7 mouse cellular contexts compared by ENCODE assay signal in the genomic region with DNA sequence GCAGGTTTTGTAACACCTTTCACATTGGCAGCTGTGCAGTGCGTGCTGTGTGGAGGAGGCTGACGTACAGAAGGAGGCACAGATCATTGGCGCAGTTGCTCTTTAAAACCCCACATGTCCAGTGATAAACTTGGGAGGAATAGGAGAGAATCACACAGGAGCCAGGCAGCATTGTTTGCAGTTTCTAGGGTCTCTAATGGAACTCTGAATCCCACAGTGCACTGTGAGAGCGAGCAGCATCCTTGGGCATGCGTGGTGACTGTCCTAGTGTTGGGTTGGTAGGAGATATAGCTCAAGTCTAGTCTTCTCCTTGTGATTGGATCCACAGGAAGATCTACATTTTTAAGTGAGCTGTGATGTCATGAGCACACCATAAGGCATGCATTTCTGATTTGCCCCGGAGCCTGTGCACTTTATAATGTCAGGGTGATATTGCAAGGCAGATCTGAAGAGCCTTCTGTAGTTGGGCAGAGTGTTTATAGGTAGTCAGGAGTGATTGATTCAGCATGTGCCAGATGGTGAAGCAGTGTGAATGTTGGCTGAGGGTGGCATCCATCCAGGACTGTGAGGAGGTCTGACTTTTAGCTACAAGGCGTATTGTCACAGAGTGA.
DNase-seq lines count a peak whose midpoint lies in the region; ATAC-seq and TF ChIP-seq lines count a peak whose summit lies in the region.

No protein-coding gene starts in this region.

- WGBS in hindbrain, embryonic 14.5 days: 73% methylated on average over 7 of the region's 7 CpGs
- WGBS in intestine, embryonic 16.5 days: 84% methylated on average over 7 of the region's 7 CpGs
- 83% methylated on average over 7 of the region's 7 CpGs for WGBS in lung, adult 2 months

- H3K9me3 ChIP-seq in hindbrain, embryonic 14.5 days (ENCODE audit: control insufficient read depth, low read length): no peaks in the 10 kb centered on the region
- no peaks in the 10 kb centered on the region for H3K9me3 ChIP-seq in intestine, embryonic 16.5 days (ENCODE audit: control insufficient read depth, low read length)

- TF ChIP-seq POLR2A in brain, embryonic 14.5 days (IDR thresholded peaks at IDR 0.05; ENCODE audit: borderline replicate concordance, extremely low read depth, insufficient read depth, insufficient read length, poor library complexity, severe bottlenecking): no peak
- no peak for TF ChIP-seq POLR2A in lung, adult 2 months (IDR thresholded peaks at IDR 0.05; ENCODE audit: borderline replicate concordance, extremely low read depth, low read depth, low read length)

- H3K36me3 ChIP-seq in hindbrain, embryonic 14.5 days (replicated peaks; ENCODE audit: control insufficient read depth, insufficient read depth): no peaks in the 10 kb centered on the region
- H3K36me3 ChIP-seq in intestine, embryonic 16.5 days (ENCODE audit: control insufficient read depth, insufficient read depth, low read length): no peaks in the 10 kb centered on the region

- DNase-seq in Muller cell, postnatal 12 days (ENCODE audit: inconsistent ontology term): peak; percentile 32
- DNase-seq in brain, embryonic 14.5 days (ENCODE audit: low read depth): peak; percentile 85
- DNase-seq in hindbrain, embryonic 14.5 days (ENCODE audit: low spot score): peak; percentile 43
- DNase-seq in left cerebral cortex, postnatal 25 days (ENCODE audit: low spot score in 2 of 2): peak; percentile 34 to 69
- DNase-seq in natural killer cell, adult 2 months (ENCODE audit: low spot score in 2 of 2): no peak
- no peak for DNase-seq in lung, adult 2 months

- H3K4me2 ChIP-seq in hindbrain, embryonic 14.5 days (replicated peaks): no peak overlapping the region
- no peak overlapping the region for H3K4me2 ChIP-seq in intestine, embryonic 16.5 days (ENCODE audit: low read depth, low read length)

- no peak overlapping the region for H3K9ac ChIP-seq in hindbrain, embryonic 14.5 days
- no peak overlapping the region for H3K9ac ChIP-seq in intestine, embryonic 16.5 days (ENCODE audit: low read depth, low read length)

- peaks cover 37% of the 10 kb centered on the region for H3K4me1 ChIP-seq in hindbrain, embryonic 14.5 days (replicated peaks; ENCODE audit: control insufficient read depth, insufficient read depth, low read length)
- H3K4me1 ChIP-seq in intestine, embryonic 16.5 days (ENCODE audit: control insufficient read depth, insufficient read depth, low read length): peaks cover 5% of the 10 kb centered on the region; the same call in 1 of the 2 replicates
- H3K4me1 ChIP-seq in lung, adult 2 months (ENCODE audit: control insufficient read depth, insufficient read depth, low read length): peaks cover 4% of the 10 kb centered on the region; the same call in 1 of the 2 replicates

- H3K27me3 ChIP-seq in hindbrain, embryonic 14.5 days (ENCODE audit: control insufficient read depth, insufficient read depth, low read length): no peaks in the 10 kb centered on the region
- H3K27me3 ChIP-seq in intestine, embryonic 16.5 days (replicated peaks; ENCODE audit: control insufficient read depth, insufficient read depth, low read length): no peaks in the 10 kb centered on the region

- peak overlapping the region; percentile 53 for H3K27ac ChIP-seq in hindbrain, embryonic 14.5 days
- H3K27ac ChIP-seq in intestine, embryonic 16.5 days (ENCODE audit: low read length): no peak overlapping the region

- ATAC-seq in hindbrain, embryonic 14.5 days (ENCODE audit: low FRiP score): peak; percentile 46; the same call in 1 of the 2 replicates
- no peak for ATAC-seq in intestine, embryonic 16.5 days

- intact Hi-C loops in left cerebral cortex, postnatal 25 days (cut with DNase I): no loop called here

- H3K4me3 ChIP-seq in hindbrain, embryonic 14.5 days (replicated peaks; ENCODE audit: low read length): no peak overlapping the region
- H3K4me3 ChIP-seq in intestine, embryonic 16.5 days (ENCODE audit: low read length): no peak overlapping the region
- no peak overlapping the region for H3K4me3 ChIP-seq in lung, adult 2 months (replicated peaks; ENCODE audit: extremely low read depth, low read depth, low read length)

- TF ChIP-seq CTCF in brain, embryonic 14.5 days (IDR thresholded peaks at IDR 0.05; ENCODE audit: borderline replicate concordance, extremely low read depth, insufficient read depth, insufficient read length): no peak
- TF ChIP-seq CTCF in lung, adult 2 months (IDR thresholded peaks at IDR 0.05; ENCODE audit: insufficient read depth, low read length): no peak

Comparison
In these comparisons a context has a peak if more than half of its experiments do, and no peak if none do; other contexts are left out.
1. DNase-seq: peak in Muller cell, postnatal 12 days (single experiment), brain, embryonic 14.5 days (single experiment), hindbrain, embryonic 14.5 days (single experiment) and left cerebral cortex, postnatal 25 days (2 of 2); none in natural killer cell, adult 2 months (0 of 2) and lung, adult 2 months (single experiment).